Mouse (Mus musculus): ENCODE results near the gene Mknk1. TPM values are rescaled to one million over a fixed set of nuclear protein-coding genes. Genes with fewer than 3 reads are reported as not detected.

Mknk1 gene
- total RNA-seq (2021), result 10 to 100 TPM; 26.2 to 30.2 TPM

DNA sequence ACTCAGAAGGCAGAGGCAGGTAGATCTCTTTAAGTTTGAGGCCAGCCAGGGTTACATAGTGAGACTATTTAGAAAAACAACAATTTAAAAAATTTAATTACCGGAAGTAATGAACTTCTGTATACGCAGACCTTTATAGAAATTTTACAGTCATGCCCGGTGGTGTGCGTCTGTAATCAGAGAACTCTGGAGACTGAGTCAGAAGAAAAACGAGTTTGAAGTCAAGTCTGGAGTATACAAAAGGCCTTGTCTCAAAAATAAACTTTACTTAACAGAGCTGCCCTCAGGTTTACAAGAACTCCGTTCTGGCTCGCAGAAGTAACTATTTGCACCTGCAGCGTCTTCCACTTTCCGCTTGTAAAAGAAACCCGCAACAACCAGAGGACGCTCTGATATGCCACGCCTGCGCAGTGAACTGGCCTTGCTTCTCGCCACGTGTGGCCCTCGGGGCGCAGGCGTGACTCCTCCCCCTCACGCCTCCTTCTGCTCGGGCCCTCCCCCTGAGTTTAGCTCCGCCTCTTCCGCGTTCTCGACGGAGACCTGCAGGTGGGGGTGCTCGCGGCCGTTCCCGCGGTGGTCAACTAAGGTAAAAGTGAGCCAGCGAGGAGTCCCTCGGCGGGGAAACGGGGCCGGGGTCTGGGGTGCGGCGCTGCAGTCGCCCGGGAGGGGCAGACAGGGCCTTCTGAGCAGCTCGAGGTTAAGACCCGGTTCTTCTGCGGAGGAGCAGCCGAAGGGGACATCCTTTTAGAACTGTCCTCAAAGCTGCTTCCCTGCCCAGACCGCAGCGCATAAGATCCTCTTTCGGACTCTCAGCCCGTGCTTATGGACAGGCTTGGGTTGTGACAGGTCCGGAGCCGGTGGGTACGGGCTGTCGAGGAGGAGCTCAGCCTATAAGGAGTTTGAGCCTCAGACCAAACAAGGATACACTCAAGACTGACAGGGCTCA, at the start of gene Mknk1:
Mknk1 (plus strand) TSS at position 503 of the 946 bp plus-strand sequence.
- peak; percentile 93 to 94 for DNase-seq
- intact Hi-C loops (cut with DNase I), result no loop called here

DNA sequence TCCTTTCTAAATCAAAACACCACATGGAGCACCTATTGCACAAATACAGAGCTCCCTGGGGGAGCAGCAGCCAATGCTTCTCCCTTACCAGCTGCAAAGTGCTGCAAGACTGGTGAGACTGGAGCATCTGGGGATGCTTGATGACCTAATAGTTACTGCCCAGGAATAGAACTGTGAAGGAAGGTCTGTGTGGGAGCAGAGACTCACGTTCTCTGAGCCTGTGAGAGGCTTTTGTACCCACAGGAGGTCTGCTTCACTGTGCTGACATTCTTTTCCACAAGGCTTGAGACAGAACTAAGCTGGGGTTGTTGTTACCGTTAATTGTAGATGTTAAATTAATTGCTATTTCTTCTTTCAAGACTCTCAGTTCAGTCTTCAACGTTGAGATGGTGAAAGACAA, 48.1 kb upstream of the Mknk1 start:
- intact Hi-C loops (cut with DNase I), result no loop called here
- no peak for DNase-seq

DNA sequence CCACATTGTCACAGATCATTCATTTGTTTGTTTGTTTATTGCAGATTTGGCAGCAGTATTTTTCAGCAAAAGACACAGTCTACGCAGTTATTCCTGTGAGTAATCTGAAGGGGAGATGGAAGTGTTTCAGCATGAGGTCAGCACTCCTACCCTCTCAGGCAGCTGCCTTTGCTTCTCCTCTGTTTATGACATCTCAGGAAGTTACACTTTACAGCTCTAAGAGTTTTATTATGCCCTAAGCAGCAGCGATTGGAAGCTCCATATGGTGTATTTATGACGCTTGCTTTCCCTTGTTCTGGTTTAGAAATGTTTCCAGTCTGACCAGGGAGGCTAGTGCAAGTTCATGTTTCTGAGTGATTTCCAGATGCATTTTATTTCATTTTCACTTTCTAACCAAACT, 43.6 kb upstream of the Mknk1 start:
- intact Hi-C loops (cut with DNase I), result no loop called here

DNA sequence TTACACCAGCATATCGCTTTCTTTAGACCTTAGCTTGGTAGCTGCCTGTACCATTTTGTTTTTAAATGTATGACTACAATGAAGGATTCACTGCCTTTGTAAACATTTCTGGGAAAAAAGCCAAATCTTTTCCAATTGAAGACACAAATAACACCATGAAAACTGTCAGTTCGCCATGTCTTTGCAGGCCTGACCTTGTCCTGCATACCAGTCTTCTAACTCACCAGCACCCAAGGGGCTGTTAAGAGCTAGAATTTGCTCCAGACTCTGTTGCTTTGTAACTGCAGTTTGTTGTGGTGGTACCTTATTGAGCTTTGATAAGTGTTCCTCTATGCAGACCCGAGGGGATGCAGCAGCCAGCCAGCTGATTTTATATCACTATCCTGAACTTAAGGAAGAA, 39.0 kb upstream of the Mknk1 start:
- intact Hi-C loops (cut with DNase I), result no loop called here
- no peak for DNase-seq

More for the DNA sequence above, 43.6 kb upstream of the Mknk1 start:
- no peak for DNase-seq

DNA sequence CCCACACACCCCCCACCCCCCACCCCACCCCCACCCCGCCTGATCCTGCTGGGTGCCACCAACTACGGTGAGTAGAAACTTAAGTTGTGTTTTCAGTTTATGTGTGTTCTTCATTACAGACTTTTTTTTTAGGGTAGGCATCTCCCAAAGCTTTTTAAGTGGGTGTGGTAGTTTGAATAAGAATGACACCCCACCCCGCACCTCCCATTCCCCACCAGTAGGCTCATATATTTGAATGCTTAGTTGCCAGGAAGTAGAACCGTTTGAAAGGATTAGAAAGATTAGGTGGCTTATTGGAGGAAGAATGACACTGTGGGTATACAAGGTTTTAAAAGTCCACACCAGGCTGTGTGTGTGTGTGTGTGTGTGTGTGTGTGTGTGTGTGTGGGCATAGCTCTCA, 26.7 kb upstream of the Mknk1 start:
- intact Hi-C loops (cut with DNase I), result no loop called here
- no peak for DNase-seq

DNA sequence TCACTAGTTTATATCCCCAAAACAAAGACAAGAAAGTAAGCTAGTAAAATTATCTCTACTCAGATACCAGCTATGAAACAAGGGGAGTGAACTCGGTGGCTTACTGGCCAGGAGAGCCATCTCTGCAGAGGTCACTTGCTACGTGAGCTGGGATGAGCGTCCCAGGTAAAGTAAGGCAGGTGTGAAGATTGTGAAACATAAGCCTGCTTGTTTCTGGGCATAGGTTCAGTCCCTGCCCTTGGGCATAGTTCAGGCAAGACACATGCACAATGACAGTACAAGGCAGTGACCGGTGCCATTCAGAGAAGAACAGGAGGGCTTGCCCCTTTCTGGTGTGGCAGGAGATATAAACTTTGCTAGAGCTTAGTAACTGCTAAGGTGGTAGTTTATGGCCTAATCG, 23.4 kb upstream of the Mknk1 start:
- intact Hi-C loops (cut with DNase I), result no loop called here
- DNase-seq, result no peak

DNA sequence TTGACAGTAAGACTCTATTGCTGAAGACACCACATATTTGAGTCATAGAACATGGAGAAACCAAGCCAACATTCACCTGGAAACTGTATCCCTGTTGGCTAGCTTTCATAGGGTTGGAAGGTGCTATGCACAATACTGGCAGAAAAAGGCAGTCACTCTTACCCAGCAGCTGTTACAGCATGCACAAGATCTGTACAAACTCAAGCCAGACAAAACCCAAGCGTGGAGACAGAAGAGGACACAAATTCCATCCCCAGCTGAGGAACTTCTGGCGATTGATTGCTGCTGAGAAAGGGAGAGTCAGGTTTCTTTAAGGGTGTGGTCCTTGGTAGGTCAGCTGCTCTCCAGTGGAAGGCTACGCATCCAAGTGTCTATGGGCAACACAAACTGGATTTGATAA, 18.8 kb upstream of the Mknk1 start:
- DNase-seq, result no peak
- intact Hi-C loops (cut with DNase I), result no loop called here

DNA sequence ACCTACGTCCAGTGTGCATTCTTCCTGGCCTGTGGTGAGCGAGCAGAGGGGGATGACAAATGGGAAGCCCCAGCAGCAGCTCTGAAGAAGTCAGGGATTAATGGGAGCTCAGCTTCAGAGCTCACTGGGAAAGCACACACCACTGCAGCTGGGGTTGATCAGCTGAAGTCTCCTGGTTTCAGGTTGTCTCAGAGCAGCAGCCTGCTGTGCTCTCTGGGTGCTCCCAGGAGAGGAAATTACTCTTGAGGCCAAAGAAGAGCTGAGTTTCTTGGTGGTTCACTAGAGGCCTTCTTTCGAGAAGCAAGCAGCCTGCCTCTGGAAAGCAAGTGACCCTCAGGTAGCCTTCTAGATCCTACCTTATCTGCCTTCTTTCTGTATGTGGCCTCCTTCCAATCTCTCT, 18.1 kb upstream of the Mknk1 start:
- DNase-seq, result no peak
- intact Hi-C loops (cut with DNase I), result no loop called here

GRCm38 (mm10) chr4:115821431-115821830, 17.6 kb upstream of the Mknk1 start:
- intact Hi-C loops (cut with DNase I), result no loop called here
- DNase-seq, result no peak

DNA sequence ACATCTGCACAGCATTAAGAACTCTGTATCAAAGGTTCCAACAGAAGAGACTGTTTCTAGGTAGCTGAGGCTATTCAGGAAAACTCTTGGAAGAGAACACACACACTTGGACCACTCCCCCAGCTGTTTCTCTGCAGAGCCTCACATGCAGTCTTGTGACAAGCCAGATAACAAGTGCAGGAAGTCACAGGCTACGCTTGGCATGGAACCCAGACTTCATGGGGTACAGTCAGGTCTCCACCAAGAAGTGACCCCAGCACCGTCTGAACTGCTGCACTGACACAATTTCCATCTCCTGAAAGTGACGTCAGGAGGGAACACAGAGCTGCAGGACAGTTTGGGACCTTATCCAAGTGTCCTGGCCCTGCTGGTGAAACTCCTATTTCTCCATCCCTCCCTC, 17.1 kb upstream of the Mknk1 start:
- intact Hi-C loops (cut with DNase I), result no loop called here
- DNase-seq, result peak; percentile 33 to 54

- intact Hi-C loops (cut with DNase I), result no loop called here
These were observed 14.8 kb upstream of the Mknk1 start for GRCm38 (mm10) chr4:115824178-115824577.

DNA sequence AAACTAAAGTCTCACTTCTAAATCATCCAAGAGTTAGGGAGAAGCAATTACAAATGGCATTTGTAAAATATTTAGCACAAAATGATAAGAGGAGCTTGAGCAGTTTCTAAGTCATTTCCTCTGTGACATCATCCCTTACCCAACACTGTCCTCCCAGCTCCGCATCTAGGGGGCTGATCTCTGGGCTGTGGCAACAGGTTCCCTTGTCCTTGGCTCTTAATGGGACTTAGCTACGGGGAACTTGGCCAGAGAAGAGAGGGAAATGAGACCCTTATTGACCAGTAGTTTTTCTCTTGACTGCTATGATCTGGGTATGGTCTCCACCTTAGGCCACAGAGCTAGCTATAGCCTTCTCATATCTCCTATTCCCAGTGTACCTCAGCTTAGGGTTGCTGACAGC, 13.7 kb upstream of the Mknk1 start:
- intact Hi-C loops (cut with DNase I), result loop anchor here (5.0 kb wide), 1 partner anchor 88 kb away; the partner anchor contains the start of gene Efcab14
- DNase-seq, result no peak

More at GRCm38 (mm10) chr4:115824178-115824577, 14.8 kb upstream of the Mknk1 start:
- DNase-seq, result no peak

GRCm38 (mm10) chr4:115827066-115827465, 11.9 kb upstream of the Mknk1 start:
- intact Hi-C loops (cut with DNase I), result loop anchor here (5.0 kb wide), 1 partner anchor 90 kb away; the partner anchor contains the start of gene Efcab14
- DNase-seq, result no peak

DNA sequence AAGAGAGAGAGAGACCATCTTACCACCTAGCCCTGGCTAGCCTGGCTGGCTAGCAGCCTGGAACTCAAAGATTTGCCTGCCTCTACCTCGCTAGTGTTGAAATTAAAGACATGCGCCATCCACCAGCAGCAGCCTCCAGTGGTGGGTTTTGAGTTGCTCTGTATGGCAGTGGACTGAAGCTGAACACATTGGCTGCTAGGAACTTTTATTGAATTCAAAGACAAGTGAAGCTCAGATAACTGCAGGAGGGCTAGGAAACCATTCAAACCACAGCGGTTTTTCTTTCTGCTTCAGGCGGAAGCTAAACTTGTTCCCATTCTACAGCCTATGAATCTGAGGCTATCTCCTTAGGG, 11.5 kb upstream of the Mknk1 start:
- intact Hi-C loops (cut with DNase I), result loop anchor here (5.0 kb wide), 1 partner anchor 90 kb away; the partner anchor contains the start of gene Efcab14

DNA sequence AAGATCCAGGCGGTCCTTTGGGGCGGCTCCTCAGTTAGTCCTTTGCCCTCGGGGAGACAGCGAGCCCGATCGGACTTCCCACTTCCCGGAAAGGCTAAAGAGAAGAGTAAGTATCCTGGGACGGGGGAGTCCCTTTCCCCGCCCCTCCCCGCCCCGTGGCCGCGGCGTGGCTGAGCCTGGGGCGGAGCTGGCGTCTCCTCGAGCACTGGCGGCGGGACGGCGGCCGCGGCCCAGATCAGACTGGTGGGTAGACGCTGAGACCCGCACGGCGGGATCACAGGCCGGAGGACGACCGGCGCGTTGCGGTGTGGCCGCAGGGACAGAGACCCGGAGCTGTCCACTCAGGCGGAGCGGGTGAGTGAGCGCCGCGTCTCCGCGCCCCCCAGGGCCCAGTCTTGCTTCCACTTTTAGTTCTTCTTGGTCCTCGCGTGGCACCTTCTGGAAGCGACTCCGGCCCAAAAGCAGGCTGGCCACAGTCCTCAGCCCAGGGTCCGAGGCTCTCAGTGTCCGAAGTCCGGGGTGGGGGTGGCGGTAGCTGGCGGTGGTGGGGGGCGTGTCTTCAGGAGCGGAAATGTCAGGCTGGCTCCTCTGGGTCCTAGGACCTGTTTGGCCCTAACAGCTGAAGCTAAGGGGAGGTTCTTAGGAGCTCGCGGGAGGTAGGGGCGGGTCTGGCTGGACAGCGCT, 11.0 kb upstream of the Mknk1 start, which contains the start of gene Mob3c:
Mob3c (plus strand) TSS at position 205 of the 684 bp plus-strand sequence.
- peak; percentile 81 to 83 for DNase-seq
- intact Hi-C loops (cut with DNase I), result loop anchor here (2.0 to 5.0 kb wide), 2 partner anchors 17 to 91 kb away; partner anchors contain the start of gene Efcab14

More for the DNA sequence above, 11.5 kb upstream of the Mknk1 start:
- no peak for DNase-seq

GRCm38 (mm10) chr4:115828572-115828902, 10.5 kb upstream of the Mknk1 start:
- intact Hi-C loops (cut with DNase I), result loop anchor here (2.0 to 5.0 kb wide), 2 partner anchors 16 to 91 kb away; partner anchors contain the start of gene Efcab14
- DNase-seq, result no peak

DNA sequence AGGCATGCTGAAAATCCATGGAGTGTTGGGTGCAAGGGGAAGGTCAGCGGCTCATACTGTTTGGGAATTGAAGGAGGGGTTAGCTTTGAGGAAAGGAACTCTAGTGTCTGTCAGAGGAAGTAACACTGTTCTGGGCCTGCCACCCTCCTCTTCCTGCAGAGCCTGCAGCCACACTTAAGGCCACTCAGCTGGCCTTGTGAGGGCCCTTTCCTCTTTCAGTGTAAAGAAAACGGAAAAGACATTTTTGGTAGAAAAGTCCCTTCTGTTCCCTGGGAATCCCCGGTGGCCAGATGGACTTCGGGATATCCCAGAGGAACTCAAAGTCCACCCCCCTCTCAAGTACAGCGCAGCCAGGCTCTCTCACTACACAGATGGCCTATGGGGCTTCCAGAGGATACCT, 8.5 kb upstream of the Mknk1 start:
- intact Hi-C loops (cut with DNase I), result no loop called here
- peak in 1 of 2 experiments; percentile 15 for DNase-seq

GRCm38 (mm10) chr4:115831221-115831620, 7.8 kb upstream of the Mknk1 start:
- intact Hi-C loops (cut with DNase I), result no loop called here
- no peak for DNase-seq

- intact Hi-C loops (cut with DNase I), result no loop called here
These were observed 7.0 kb upstream of the Mknk1 start for GRCm38 (mm10) chr4:115832040-115832439.

GRCm38 (mm10) chr4:115835576-115835975, 3.4 kb upstream of the Mknk1 start:
- no peak for DNase-seq

More at GRCm38 (mm10) chr4:115832040-115832439, 7.0 kb upstream of the Mknk1 start:
- DNase-seq, result no peak

GRCm38 (mm10) chr4:115838196-115838595, 802 bp upstream of the Mknk1 start:
- no peak for DNase-seq
- intact Hi-C loops (cut with DNase I), result no loop called here

More at GRCm38 (mm10) chr4:115835576-115835975, 3.4 kb upstream of the Mknk1 start:
- intact Hi-C loops (cut with DNase I), result no loop called here

All from heart, postnatal 10 days (tissue).